Mouse (Mus musculus) heart, postnatal 10 days (tissue): ENCODE measurements at regions not wholly inside any gene's neighbourhood (a gene's known extent, or its start where the extent isn't known, plus 50 kb on each side); places are given as distances from the start of the nearest gene placed in this dataset.
A peak's percentile ranks its signal among the peaks of the same experiment; 100 is the strongest.

Experiments used
- DNase-seq, 2 experiments: peaks; one replicate each; pipeline ENCODE4 v3.0.0; 2021
- intact Hi-C: fragments of 180-260 bp; cut with DNase I; formaldehyde crosslinking; loops from one replicate; pipeline ENCODE4 v1.15.1; 2025

- no peak for DNase-seq
- intact Hi-C loops: no loop called here
These were observed 381.8 kb downstream of the H2al1n start for GRCm38 (mm10) chrX:14592793-14593192.

GRCm38 (mm10) chrX:14596799-14597198 is 385.9 kb downstream of the H2al1n start:
- intact Hi-C loops: no loop called here

GRCm38 (mm10) chrX:14601916-14602315 is 391.0 kb downstream of the H2al1n start:
- intact Hi-C loops: no loop called here
- DNase-seq: no peak

More at GRCm38 (mm10) chrX:14596799-14597198, 385.9 kb downstream of the H2al1n start:
- DNase-seq: no peak

- intact Hi-C loops: no loop called here
- no peak for DNase-seq
These were observed 398.2 kb downstream of the H2al1n start for GRCm38 (mm10) chrX:14609196-14609595.

- DNase-seq: peak; percentile 41 to 48
- intact Hi-C loops: loop anchor here (10.0 kb wide), 1 partner anchor 914 kb away; no protein-coding TSS in a partner anchor
These were observed 417.4 kb downstream of the H2al1n start for GRCm38 (mm10) chrX:14628267-14628901.

- intact Hi-C loops: no loop called here
- no peak for DNase-seq
These were observed 428.4 kb downstream of the H2al1n start for GRCm38 (mm10) chrX:14639378-14639777.

- intact Hi-C loops: no loop called here
- peak; percentile 5 to 7 for DNase-seq
These were observed 453.9 kb downstream of the H2al1n start for GRCm38 (mm10) chrX:14664852-14665251.

- DNase-seq: no peak
- intact Hi-C loops: no loop called here
These were observed 485.4 kb downstream of the H2al1n start for GRCm38 (mm10) chrX:14696375-14696774.

- intact Hi-C loops: no loop called here
- no peak for DNase-seq
These were observed 528.1 kb downstream of the H2al1n start for GRCm38 (mm10) chrX:14738999-14739398.
